Mouse (Mus musculus): ENCODE data around the gene Synm.

The Synm gene

DNA sequence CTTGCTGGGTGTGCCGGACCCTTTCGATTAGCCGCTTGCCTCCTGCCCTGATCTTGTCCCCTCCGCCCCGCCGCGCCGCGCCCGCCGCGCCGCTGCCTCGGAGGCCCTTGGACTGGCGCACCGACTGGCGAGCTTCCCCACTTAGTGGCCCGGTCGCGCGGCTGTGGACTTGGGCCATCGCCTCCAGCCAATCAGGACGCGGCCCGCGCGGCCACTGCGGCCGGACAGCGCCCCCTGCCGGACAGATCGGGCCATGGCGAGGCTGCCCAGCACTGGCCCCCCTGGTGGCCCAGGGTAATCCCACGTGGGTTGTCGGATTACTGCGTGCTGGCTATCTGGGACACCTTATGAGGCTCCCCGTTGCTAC, at the start of gene Synm:
Gene Synm (minus strand): TSS at position 114 of the 367 bp plus-strand sequence.
- peak; percentile 82 for ATAC-seq (ENCODE audit: insufficient number of reproducible peaks, low FRiP score, low TSS enrichment)

DNA sequence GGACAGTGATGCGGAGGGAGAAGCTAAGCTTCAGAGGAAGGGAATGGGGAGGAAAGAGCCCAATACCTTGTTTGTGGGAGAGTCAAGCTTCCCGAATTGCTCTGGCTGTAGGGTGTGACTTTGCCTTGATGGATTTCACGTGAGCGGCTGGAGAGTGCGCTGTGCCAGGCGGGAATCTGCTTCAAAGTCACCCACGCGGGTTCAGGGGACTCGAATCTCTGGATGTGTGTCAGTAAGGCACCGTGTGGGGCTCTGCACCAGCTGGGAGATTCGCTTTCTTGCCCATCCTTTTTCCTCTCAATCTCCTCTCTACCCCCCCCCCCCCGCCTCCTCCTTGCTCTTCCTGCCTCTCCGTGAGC, 44.3 kb upstream of the Synm start:
- ATAC-seq (ENCODE audit: insufficient number of reproducible peaks, low FRiP score, low TSS enrichment): 0 out of 2 replicates have a peak, but pooled peaks have one; percentile 26

DNA sequence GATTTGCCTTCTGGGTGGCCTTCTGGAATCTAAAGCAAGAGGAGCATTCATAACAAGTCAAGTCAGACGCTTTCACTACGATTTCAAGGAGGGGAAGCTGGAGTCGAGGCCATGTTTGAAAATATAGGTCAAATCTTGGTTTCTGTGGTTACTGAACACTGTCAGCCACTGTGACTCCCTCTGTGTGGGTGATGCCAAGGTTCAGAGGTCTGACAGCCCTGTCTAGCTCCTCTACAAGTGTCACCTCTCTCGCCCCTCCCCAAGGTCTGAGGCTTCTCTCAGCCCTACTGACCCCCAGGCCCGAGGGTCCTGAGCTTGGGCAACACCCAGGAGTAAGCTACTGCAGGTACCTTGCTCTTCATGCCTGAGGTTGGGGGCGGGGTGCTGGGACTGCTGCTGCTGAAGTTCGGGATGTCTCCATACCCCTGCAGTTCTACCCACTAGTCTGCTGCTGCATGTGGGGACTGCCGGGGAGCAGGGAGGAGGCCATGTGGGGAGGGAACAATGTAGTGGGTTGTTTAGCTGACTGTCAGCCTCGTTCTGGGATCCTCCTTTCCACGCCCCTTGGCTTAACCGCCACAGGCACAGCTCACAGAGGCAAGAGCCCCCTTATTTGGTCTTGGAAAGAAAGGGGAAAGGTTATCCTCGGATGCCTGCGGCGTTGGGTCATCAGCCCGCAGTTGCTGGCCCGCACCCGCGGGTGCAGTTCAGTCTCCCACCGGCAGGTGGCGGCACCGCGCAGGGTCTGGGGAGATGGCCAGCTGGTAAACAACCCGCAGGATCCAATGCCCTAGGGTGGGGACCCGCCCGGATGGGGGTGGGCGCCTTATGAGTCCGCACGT, 43.7 kb upstream of the Synm start:
- ATAC-seq (ENCODE audit: insufficient number of reproducible peaks, low FRiP score, low TSS enrichment): peak; percentile 65

DNA sequence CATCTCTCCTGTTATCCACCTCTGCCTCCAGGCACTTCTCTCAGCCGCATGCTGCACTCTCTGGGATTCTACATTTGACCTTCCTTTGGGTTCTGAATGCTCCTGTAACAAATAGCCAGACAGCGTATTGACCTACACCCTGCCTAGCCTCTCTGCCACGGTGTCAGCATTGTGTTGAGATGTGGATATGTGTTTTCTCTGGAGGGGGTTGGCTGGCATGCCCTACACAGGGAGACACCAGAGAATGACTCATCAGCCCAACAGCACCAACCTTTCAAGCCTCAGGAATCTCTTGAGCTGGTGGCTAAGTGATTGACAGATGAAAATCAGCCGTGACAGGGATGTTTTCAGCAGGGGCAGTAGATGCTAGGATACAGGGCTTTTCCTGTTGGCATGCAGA, 41.5 kb upstream of the Synm start:
- ATAC-seq (ENCODE audit: insufficient number of reproducible peaks, low FRiP score, low TSS enrichment): no peak

DNA sequence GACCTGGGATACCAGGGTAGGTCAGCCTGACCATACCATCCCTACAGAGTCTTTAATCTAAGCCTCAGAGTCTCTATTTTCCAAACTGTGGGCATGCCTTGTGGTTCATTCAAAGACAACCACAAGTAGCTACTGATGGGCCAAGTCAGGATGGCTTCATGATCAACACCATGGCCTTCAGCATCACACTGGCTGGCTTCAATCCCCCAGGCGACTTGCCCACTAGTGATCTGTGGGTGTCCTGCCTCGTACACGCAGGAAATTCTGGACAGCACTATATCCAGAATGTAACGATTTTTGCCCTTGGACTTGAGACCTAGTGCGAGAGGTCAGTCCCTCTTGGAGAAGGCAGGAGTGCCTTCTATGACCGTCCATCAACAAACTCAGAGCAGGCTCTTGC, 41.0 kb upstream of the Synm start:
- ATAC-seq (ENCODE audit: insufficient number of reproducible peaks, low FRiP score, low TSS enrichment): no peak

DNA sequence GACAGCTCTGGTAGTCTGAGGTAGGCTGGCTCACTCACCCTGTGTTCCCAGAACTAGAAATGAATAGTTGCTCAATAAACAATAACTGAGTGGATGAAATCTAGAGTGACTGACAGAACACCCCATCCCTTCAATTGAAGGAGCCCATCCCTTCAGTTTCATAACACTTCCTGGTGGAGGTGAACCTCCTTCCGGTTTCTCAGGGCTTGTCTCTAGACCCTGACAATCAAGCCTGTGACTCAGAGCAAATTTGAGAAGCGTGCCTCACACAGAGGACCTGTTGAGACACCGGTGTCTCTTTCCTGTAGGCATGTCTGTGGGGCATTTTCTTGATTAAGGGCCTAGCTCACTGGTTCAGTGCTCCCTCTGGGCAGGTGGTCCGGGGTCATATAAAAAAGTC, 38.9 kb upstream of the Synm start:
- no peak for ATAC-seq (ENCODE audit: insufficient number of reproducible peaks, low FRiP score, low TSS enrichment)

DNA sequence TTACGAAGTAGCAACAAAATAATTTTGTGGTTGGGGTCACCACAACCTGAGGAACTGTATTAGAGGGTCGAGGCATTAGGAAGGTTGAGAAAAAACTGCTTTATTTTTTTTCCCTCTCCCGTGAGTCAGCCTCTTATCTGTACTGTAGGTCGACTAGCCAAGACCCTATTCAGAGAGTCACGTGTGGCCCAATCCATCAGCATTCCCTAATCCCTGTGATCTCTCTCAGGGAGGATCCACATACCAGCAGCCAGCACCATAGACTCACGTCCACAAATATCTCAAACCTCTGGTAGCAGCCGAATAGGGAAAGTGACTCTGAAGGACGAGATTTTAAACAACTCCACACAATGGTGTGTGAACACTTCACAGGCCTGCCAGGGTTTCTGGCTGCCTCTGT, 37.5 kb upstream of the Synm start:
- ATAC-seq (ENCODE audit: insufficient number of reproducible peaks, low FRiP score, low TSS enrichment): no peak

DNA sequence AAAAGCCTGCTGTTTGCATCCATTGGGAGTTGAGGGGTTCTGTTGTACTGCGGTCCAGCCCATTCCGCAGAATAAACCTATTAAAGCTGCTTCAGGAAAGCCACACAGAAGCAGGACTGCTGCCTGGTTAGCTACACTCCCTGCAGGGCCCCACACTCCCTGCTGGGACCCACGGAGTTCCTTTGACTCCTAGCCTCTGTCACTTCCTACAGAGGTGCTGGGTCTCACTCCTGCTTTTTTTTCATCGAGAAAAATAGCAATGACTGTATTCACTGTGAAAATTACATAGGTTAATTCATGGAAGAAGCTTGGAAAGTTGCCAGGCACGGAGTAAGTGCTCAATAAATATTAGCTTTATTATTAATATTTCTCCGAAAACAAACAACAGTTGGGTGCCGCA, 33.9 kb upstream of the Synm start:
- ATAC-seq (ENCODE audit: insufficient number of reproducible peaks, low FRiP score, low TSS enrichment): no peak

DNA sequence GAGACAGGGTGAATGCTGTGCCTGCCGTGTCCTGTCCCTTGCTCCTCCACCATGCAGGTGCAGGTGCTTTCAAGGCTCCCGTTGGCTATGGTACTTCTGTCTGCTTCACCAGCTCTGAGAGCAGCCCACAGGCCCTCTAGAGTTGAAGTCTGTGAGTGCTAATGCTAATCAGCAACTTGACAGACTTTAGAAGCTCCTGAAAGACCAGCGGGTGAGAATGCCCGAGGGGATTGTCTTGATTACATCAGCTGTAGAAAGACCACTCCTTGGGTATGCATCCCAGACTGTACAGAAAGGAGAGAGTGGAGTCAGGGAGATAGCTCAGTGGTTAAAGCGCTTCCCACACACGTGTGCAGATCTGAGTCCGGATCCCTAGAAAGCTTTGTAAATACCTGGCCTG, 31.7 kb upstream of the Synm start:
- ATAC-seq (ENCODE audit: insufficient number of reproducible peaks, low FRiP score, low TSS enrichment): no peak

DNA sequence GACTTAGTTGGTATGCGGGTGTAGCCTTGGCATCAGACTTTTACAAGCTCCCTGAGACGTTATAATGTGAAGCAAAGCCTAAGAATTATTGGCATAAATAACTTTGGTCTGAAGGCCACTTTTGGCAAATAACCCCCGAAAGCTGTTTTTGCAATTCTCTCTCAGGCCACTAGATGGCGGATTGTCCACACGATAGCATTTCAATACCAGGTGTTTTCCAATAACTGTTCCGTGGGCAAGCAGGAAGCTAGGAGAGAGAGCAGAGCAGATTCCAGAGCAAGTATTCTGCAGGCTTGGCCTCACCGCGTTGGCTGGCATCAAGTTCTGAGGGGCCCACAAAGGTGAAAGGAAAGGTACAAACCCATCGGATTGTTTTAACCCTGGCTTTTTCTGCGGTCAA, 29.2 kb upstream of the Synm start:
- peak; percentile 74 for ATAC-seq (ENCODE audit: insufficient number of reproducible peaks, low FRiP score, low TSS enrichment)

DNA sequence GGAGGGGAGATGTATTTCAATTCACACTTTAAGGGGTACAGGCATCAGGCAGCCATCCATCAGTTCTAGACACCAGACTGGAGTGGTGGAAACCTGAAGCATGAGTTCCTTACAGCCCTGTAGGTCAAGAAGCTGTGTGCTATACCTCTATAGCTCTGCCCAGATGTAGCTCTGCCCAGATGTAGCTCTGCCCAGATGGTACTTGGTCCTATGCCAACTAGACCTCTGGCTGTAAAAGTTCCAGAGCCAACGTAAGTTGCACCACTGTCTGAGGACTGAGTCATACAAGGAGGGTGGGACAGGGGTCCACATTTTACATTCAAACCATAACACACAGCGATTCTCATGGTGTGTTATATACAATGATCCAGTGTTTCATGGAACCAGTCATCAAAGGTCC, 28.3 kb upstream of the Synm start:
- ATAC-seq (ENCODE audit: insufficient number of reproducible peaks, low FRiP score, low TSS enrichment): no peak

DNA sequence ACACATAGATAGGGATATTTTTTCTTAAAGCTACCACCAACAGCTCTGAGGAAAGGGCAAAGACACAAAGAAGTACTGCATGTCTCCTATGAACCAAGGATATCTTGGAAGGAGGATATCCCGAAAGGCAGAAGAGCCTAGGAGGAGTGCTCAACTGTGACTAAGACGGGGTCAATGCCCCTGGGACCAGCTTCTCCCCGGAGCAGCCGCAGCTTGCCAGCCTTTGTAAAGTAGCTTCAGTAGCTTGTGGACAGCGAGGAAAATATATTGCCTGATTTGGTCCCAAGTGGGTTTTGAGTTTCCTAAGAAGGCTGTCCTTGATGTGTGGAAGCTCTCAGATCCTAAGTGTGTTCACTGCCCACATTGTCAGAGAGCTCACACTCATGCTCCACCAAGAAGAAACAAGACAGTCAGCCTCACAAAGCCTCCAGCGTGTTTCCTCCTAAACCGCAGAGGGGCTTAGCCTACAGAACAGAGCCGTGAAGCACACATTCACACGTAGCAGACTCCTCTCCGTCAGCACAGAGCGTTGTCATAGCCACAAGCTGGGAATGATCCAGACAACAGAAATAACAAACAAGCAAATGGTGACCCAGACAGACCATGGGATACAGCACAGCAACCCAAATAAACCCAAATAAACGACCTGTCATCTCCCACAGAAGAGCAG, 17.2 kb upstream of the Synm start:
- no peak for ATAC-seq (ENCODE audit: insufficient number of reproducible peaks, low FRiP score, low TSS enrichment)

DNA sequence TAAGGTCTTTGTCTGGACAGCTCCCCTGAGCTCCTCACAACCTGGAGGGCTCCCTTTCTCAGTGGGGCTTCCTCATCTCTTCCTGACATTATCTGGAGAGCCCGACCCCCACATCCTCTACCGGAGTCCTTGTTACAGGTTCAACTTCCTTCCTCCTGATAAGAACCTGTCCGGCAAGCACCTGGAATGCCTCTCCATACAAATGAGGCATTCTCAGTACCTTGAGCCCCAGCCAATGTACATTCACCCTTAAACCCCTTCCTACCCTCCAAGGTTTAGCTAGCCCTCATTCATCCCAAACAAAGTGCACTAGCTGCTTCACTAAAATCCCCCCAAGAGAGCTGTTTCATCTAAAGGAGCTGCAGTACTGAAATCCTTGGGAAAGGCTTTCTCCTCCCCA, 16.1 kb upstream of the Synm start:
- no peak for ATAC-seq (ENCODE audit: insufficient number of reproducible peaks, low FRiP score, low TSS enrichment)

DNA sequence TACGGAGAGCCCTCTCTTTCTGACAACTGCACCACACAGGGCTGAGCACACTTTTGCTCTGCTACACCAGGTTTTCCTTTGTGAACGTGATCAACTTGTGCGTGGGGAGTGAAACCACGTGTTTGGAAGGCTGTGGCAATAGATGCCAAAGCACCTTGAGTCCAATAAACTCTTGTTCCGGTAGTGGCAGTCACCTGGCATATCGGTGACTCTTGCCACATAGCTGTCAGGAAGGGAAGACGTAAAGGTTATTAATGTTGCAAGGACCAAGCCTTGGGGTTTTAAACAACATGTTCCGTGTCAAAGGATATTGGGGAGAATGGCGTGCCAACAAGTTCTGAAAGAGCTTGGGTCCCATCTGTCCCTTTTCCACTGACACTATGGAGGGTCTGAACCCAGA, 12.7 kb upstream of the Synm start:
- ATAC-seq (ENCODE audit: insufficient number of reproducible peaks, low FRiP score, low TSS enrichment): no peak

DNA sequence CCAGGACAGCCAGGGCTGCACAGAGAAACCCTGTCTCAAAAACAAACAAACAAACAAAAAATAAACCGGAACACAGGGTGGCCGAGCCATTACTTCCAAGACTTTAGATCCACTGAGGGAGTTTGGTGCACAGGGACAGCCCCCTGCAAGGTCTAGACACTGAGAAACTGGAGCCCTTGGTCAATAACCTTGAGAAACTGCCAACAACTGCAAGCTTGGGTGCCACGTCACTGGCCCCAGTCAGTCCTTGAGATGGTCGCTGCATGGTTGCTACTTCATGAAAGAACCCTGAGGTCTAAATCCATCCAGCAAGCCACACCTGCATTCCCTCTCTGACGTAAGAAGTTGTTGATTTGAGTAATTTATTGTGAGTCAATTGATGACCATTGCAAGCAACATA, 9.9 kb upstream of the Synm start:
- ATAC-seq (ENCODE audit: insufficient number of reproducible peaks, low FRiP score, low TSS enrichment): no peak

DNA sequence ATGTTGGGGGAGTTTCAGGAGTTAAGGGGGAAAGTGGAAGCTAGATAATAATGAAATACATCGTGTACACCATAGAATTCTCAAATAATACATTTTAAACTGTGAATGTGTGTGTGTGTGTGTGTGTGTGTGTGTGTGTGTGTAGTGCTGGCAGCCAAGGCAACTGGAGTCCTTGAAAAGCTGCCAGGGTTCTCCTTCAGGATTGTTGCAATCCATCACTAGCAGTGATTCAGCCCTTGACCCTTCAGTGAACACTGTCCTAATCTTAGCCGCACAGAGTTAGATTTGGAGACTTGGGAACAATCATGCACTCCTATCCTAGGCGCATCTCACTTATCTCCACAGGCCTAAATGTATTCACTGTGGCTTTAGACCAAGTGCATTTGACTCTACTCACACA, 8.6 kb upstream of the Synm start:
- no peak for ATAC-seq (ENCODE audit: insufficient number of reproducible peaks, low FRiP score, low TSS enrichment)

DNA sequence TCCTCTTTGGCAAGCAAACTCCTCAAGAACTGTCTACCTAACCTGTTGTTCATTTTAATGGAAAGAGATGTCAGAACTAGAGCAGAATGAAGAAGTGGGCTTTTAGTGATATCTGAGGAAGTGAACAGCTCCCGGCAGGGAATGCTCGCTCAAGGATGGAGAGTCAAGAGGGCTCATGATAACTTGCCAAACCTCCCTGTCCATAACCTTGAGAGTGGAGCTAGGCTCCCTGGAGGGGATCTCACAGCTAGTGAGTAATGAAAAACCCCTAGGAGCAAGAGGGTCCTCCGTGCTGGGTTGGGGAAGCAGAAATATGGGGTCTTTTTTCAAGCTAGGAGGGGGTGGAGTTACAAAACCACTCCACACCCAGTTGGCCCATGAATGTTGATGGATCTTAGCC, 4.1 kb upstream of the Synm start:
- no peak for ATAC-seq (ENCODE audit: insufficient number of reproducible peaks, low FRiP score, low TSS enrichment)

DNA sequence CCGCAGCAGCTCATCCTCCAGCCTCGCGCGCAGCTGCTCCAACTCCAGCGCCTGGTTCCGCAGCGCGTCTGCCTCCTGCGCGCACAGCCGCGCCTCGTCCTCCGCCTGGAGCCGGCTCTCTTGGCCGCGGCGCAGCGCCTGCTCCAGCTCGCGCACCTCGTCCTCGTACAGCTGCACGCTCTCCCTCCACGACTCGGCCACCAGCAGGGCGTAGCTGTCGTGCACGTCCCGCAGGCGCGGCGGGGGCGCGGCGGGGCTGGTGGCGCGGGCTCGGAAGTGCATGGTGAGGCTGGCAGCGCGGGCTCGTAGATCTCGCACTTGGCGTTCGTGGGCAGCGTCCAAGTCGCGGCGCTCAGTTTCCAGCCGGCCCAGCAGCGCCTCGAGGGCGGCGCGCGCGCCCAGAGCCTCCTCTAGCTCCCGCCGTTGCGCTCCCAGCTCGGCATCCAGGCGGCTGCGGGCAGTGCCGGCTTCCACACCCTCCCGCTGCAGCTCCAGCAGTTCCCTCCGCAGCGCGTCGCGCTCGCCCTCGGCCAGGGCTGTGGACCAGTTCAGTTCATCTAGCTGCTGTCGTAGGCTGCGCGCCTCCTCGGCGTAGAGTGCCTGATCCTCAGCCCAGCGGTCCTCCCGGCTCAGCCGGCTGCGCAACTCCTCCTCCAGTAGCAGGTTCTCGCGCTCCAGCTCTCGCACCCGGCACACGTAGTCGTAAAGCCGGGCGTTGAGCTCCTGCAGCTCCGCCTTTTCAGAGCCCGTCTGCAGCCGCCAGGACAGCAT, 499 bp downstream of the Synm start:
- peak; percentile 62 for ATAC-seq (ENCODE audit: insufficient number of reproducible peaks, low FRiP score, low TSS enrichment)

DNA sequence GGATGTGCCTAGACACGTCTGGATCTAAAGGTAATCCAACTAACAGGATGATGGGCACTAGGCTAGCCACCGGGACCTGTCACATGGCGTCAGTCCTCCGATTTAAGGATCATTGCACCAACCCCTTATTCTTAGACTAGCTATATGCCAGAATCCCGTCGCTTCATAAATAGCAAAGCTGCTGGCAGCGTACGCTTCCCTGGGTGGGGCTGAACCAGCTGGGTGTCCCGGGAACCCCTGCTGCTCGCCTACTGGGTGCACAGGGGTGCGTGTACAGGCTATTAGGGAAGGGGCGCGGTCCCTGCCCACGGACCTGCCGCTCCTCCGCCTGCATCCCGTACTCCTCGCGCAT, 1.1 kb downstream of the Synm start:
- no peak for ATAC-seq (ENCODE audit: insufficient number of reproducible peaks, low FRiP score, low TSS enrichment)

DNA sequence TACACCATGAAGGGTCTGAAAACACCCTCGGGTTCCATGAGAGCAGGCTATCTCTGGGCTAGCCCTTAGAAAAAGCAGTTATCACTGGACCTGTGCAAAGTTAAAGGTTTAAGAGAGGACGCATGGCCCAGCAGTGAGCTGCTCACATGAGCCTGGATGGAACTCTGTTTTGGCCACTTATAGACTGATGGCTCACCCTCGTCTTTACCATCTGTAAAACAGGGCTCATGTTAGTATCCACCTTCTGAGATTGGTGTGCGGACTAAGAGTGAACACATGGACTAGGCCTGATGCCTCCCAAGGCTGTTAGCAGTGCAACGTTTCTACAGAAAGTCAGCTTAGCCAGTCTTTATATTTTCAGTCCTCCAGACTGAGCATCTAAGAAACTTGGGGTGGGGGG, 2.9 kb downstream of the Synm start:
- no peak for ATAC-seq (ENCODE audit: insufficient number of reproducible peaks, low FRiP score, low TSS enrichment)

DNA sequence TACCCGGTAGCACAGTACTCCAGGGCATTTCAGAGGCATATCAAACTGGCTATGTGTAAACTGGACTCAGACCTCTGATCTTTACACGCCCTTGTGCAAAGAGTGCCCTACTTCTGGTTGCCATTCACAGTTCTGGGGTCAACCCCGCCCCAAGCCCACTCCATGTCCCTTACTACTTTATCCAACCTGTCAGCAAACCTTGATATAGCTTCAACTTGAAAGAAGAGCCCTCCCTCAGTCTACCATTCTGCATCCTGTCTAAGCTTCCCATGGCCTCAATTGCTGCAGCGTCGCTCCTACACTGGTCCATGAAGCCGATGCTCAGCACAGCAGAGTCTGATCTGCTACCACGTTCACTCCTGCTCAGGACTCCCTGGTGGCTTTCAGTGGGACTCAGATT, 4.2 kb downstream of the Synm start:
- ATAC-seq (ENCODE audit: insufficient number of reproducible peaks, low FRiP score, low TSS enrichment): no peak

DNA sequence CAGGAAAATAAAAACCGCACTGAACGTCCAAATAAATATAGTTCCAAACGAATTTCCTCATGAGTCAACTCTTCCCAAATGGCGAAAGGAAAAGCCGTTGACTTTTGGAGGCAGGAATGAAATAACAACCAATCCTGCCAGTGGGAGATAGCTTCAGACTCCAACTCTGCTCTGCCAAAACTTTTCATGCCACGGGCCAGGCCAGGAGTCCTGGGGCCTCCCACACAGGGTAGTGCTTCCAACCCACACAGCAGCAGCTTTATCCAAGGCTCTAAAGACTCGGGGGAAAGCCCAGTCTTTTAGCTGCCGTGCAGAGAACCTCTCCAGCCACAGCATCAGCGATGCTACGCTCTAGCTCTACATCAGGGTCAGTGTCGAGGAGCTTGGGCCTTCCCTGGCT, 4.9 kb downstream of the Synm start:
- no peak for ATAC-seq (ENCODE audit: insufficient number of reproducible peaks, low FRiP score, low TSS enrichment)
